14 mouse cellular contexts compared by ENCODE assay signal in genomic region chr6:118301880-118302782, GRCm38 (mm10).
DNase-seq lines count a peak whose midpoint lies in the region; ATAC-seq and TF ChIP-seq lines count a peak whose summit lies in the region.
"Had no signal": no experiment of that assay in that cellular context is flagged by ENCODE, and none has a peak within 500 bp of the region (broad histone marks: within the 10 kb centered on the region; RNA-seq: fewer than 3 reads in every experiment).

No protein-coding gene starts in this region.

- H3K27ac ChIP-seq in heart, adult 2 months, result no peak overlapping the region
- H3K27ac ChIP-seq in embryonic facial prominence, embryonic 10.5 days (replicated peaks), result peak overlapping the region; percentile 40
- peak overlapping the region; percentile 55; the same call in 1 of the 2 replicates for H3K27ac ChIP-seq in hindbrain, embryonic 14.5 days
- H3K27ac ChIP-seq in neural tube, embryonic 14.5 days (ENCODE audit: low read depth, low read length), result peak overlapping the region; percentile 17; the same call in 1 of the 2 replicates
- H3K27ac ChIP-seq: embryonic facial prominence, embryonic 15.5 days; limb, embryonic 13.5 days; lung, embryonic 15.5 days had no signal

- no peaks in the 10 kb centered on the region for H3K9me3 ChIP-seq in embryonic facial prominence, embryonic 10.5 days
- no peaks in the 10 kb centered on the region for H3K9me3 ChIP-seq in hindbrain, embryonic 14.5 days (ENCODE audit: control insufficient read depth, low read length)
- H3K9me3 ChIP-seq in neural tube, embryonic 14.5 days (ENCODE audit: control insufficient read depth, low read length), result no peaks in the 10 kb centered on the region
- H3K9me3 ChIP-seq: embryonic facial prominence, embryonic 15.5 days; limb, embryonic 13.5 days; lung, embryonic 15.5 days had no signal

- H3K4me1 ChIP-seq in heart, adult 2 months (ENCODE audit: control insufficient read depth, insufficient read depth, low read length), result no peaks in the 10 kb centered on the region
- H3K4me1 ChIP-seq in embryonic facial prominence, embryonic 10.5 days, result peaks cover 33% of the 10 kb centered on the region
- H3K4me1 ChIP-seq in hindbrain, embryonic 14.5 days (replicated peaks; ENCODE audit: control insufficient read depth, insufficient read depth, low read length), result peaks cover 18% of the 10 kb centered on the region
- H3K4me1 ChIP-seq in neural tube, embryonic 14.5 days (ENCODE audit: control insufficient read depth, insufficient read depth, low read length), result peaks cover 8% of the 10 kb centered on the region; the same call in 1 of the 2 replicates
- H3K4me1 ChIP-seq: embryonic facial prominence, embryonic 15.5 days; lung, embryonic 15.5 days had no signal

- WGBS in heart, adult 2 months, result 73% methylated on average over 11 of the region's 11 CpGs
- WGBS in embryonic facial prominence, embryonic 10.5 days, result 45% methylated on average over 11 of the region's 11 CpGs
- WGBS in hindbrain, embryonic 14.5 days, result 38% methylated on average over 11 of the region's 11 CpGs
- 27% methylated on average over 11 of the region's 11 CpGs for WGBS in neural tube, embryonic 14.5 days

- no peak overlapping the region for H3K9ac ChIP-seq in heart, adult 2 months (ENCODE audit: low read depth, low read length)
- no peak overlapping the region for H3K9ac ChIP-seq in hindbrain, embryonic 14.5 days
- H3K9ac ChIP-seq in neural tube, embryonic 14.5 days (replicated peaks; ENCODE audit: low read depth, low read length), result no peak overlapping the region
- H3K9ac ChIP-seq: embryonic facial prominence, embryonic 15.5 days; limb, embryonic 13.5 days; lung, embryonic 15.5 days had no signal

- ATAC-seq in hindbrain, embryonic 14.5 days (ENCODE audit: low FRiP score), result peak; percentile 78; the same call in 1 of the 2 replicates
- peak; percentile 78; the same call in 1 of the 2 replicates for ATAC-seq in neural tube, embryonic 14.5 days (ENCODE audit: low read depth)
- ATAC-seq: inflammation-experienced regulatory T-cells, adult 6 months had no signal

- TF ChIP-seq EP300 in heart, adult 2 months (IDR thresholded peaks at IDR 0.05; ENCODE audit: insufficient read depth, low read depth, low read length), result no peak

- H3K4me2 ChIP-seq in hindbrain, embryonic 14.5 days (replicated peaks), result no peak overlapping the region
- H3K4me2 ChIP-seq in neural tube, embryonic 14.5 days (ENCODE audit: low read depth, low read length), result no peak overlapping the region
- H3K4me2 ChIP-seq: embryonic facial prominence, embryonic 15.5 days; heart, embryonic 11.5 days; limb, embryonic 13.5 days; lung, embryonic 15.5 days had no signal

- no peak for TF ChIP-seq POLR2A in heart, adult 2 months (IDR thresholded peaks at IDR 0.05; ENCODE audit: insufficient read depth, low read depth, low read length)

- H3K79me2 ChIP-seq in heart, adult 2 months (replicated peaks; ENCODE audit: control insufficient read depth, insufficient read depth, low read length), result no peaks in the 10 kb centered on the region

- no peak for TF ChIP-seq CTCF in heart, adult 2 months (IDR thresholded peaks at IDR 0.05)

- intact Hi-C loops in heart, adult 2 months (cut with DNase I), result no loop called here
- intact Hi-C loops in heart, postnatal 14 days (cut with DNase I), result no loop called here
- intact Hi-C loops in left cerebral cortex, postnatal 36 days (cut with DNase I), result no loop called here

- peak; percentile 60 for DNase-seq in heart, adult 11 months
- no peak for DNase-seq in heart, adult 2 months
- DNase-seq in embryonic facial prominence, embryonic 10.5 days (ENCODE audit: low spot score), result peak; percentile 25
- DNase-seq in hindbrain, embryonic 14.5 days (ENCODE audit: low spot score), result peak; percentile 58
- DNase-seq in thymus, postnatal 10 days (ENCODE audit: low spot score in 2 of 2), result no peak
- DNase-seq in heart, postnatal 14 days, result no peak
- DNase-seq in left cerebral cortex, postnatal 36 days (ENCODE audit: low spot score in 2 of 2), result no peak
- DNase-seq: cerebellum, adult 18-20 months had no signal

- no peak overlapping the region for H3K4me3 ChIP-seq in heart, adult 2 months
- H3K4me3 ChIP-seq in embryonic facial prominence, embryonic 10.5 days, result peak overlapping the region; percentile 3; the same call in 1 of the 2 replicates
- H3K4me3 ChIP-seq in hindbrain, embryonic 14.5 days (replicated peaks; ENCODE audit: low read length), result no peak overlapping the region
- no peak overlapping the region for H3K4me3 ChIP-seq in neural tube, embryonic 14.5 days (ENCODE audit: low read depth, low read length)
- H3K4me3 ChIP-seq: embryonic facial prominence, embryonic 15.5 days; limb, embryonic 13.5 days; lung, embryonic 15.5 days had no signal

- no peaks in the 10 kb centered on the region for H3K27me3 ChIP-seq in heart, adult 2 months (ENCODE audit: control insufficient read depth, insufficient read depth, low read length)
- 0 out of 2 replicates have a peak, but pooled peaks cover 3% of the 10 kb centered on the region for H3K27me3 ChIP-seq in embryonic facial prominence, embryonic 10.5 days (replicated peaks; ENCODE audit: low read depth, poor library complexity, severe bottlenecking)
- no peaks in the 10 kb centered on the region for H3K27me3 ChIP-seq in hindbrain, embryonic 14.5 days (ENCODE audit: control insufficient read depth, insufficient read depth, low read length)
- H3K27me3 ChIP-seq in neural tube, embryonic 14.5 days (ENCODE audit: control insufficient read depth, insufficient read depth, low read length), result no peaks in the 10 kb centered on the region
- H3K27me3 ChIP-seq: embryonic facial prominence, embryonic 15.5 days; limb, embryonic 13.5 days; lung, embryonic 15.5 days had no signal

- no peaks in the 10 kb centered on the region for H3K36me3 ChIP-seq in heart, adult 2 months (ENCODE audit: control insufficient read depth, insufficient read depth, low read length)
- no peaks in the 10 kb centered on the region for H3K36me3 ChIP-seq in embryonic facial prominence, embryonic 10.5 days (replicated peaks)
- no peaks in the 10 kb centered on the region for H3K36me3 ChIP-seq in hindbrain, embryonic 14.5 days (replicated peaks; ENCODE audit: control insufficient read depth, insufficient read depth)
- no peaks in the 10 kb centered on the region for H3K36me3 ChIP-seq in neural tube, embryonic 14.5 days (ENCODE audit: control insufficient read depth, insufficient read depth, low read length)
- H3K36me3 ChIP-seq: embryonic facial prominence, embryonic 15.5 days; limb, embryonic 13.5 days; lung, embryonic 15.5 days had no signal

Comparison
In these comparisons a context has a peak if more than half of its experiments do, and no peak if none do; other contexts are left out.
1. DNase-seq: peak in heart, adult 11 months (single experiment), embryonic facial prominence, embryonic 10.5 days (single experiment) and hindbrain, embryonic 14.5 days (single experiment); none in heart, adult 2 months (0 of 2), thymus, postnatal 10 days (0 of 2), heart, postnatal 14 days (0 of 2) and left cerebral cortex, postnatal 36 days (0 of 2).